Mouse (Mus musculus) heart, postnatal 14 days (tissue): ENCODE measurements around the gene Gstt4. TPM values are rescaled to one million over a fixed set of nuclear protein-coding genes. Genes with fewer than 3 reads are reported as not detected.
A peak's percentile ranks its signal among the peaks of the same experiment; 100 is the strongest.
"Not testable (repeated sequence)": the region's sequence is repeated elsewhere in the genome, so short reads cannot be mapped to it uniquely, and the experiment has no call there.

Experiments used
- DNase-seq, 2 experiments: peaks; one replicate each; pipeline ENCODE4 v3.0.0; 2021 to 2022
- intact Hi-C: fragments of 180-260 bp; cut with DNase I; formaldehyde crosslinking; loops from one replicate; pipeline ENCODE4 v1.15.1; 2025
- long read RNA-seq, 2 experiments: library from polyadenylated mRNA; stranded (forward); transcript quantifications; one replicate each; pipeline ENCODE4 v2.0.0; 2021
- total RNA-seq, 2 experiments: library from RNA; stranded (reverse); gene quantifications; 2 replicates each; pipeline ENCODE4 v1.2.3; 2021

Gstt4 gene
- not detected for total RNA-seq
- long read RNA-seq, experiment 1 = 0 reads
- long read RNA-seq, experiment 2 = 0 reads

DNA sequence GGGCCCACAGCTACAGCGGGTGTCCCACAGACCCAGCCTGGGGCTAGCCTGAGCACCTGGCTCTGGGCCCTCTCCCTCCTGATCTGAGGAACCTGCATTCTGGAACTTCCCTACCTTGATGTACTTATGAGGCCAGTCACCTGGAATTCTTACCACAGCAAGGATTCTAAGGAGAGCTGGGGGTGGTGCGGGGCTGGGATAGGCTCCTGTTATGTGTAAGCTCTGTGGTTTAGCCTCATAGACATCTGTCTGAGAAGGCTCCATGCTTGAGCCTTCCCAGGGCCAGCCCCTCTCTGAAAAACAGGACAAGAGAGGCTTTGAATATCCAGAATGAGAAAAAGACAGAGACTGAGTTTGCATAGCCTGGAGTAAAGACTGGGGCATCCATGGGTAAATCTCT is at the start of gene Gstt4:
Gene Gstt4 (minus strand): TSS at position 101 of the 400 bp plus-strand sequence.
- intact Hi-C loops = no loop called here
- DNase-seq = no peak

DNA sequence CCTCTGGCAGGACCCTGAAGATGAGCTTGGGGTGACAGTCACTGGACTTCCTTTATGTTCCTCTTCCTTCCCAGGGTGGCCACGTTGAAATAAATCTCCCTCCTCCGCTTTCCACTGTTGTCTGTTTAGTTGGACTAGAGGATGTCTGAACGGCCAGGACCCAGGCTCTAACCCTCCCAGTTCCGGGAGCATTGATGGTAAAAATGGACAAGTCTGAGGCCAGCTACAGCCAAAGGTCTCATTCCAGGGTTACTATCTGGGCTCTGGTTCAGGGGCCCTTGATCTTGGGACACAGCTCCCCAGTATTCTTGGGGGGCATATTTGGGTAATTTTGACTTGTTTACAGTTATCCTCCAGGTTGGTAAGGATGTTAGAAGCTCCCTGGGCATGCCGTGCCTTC is 39.2 kb upstream of the Gstt4 start:
- intact Hi-C loops = no loop called here
- no peak for DNase-seq

- DNase-seq = peak; percentile 20 to 44
- intact Hi-C loops = no loop called here
Measured at GRCm38 (mm10) chr10:75860746-75861145, 38.4 kb upstream of the Gstt4 start.

DNA sequence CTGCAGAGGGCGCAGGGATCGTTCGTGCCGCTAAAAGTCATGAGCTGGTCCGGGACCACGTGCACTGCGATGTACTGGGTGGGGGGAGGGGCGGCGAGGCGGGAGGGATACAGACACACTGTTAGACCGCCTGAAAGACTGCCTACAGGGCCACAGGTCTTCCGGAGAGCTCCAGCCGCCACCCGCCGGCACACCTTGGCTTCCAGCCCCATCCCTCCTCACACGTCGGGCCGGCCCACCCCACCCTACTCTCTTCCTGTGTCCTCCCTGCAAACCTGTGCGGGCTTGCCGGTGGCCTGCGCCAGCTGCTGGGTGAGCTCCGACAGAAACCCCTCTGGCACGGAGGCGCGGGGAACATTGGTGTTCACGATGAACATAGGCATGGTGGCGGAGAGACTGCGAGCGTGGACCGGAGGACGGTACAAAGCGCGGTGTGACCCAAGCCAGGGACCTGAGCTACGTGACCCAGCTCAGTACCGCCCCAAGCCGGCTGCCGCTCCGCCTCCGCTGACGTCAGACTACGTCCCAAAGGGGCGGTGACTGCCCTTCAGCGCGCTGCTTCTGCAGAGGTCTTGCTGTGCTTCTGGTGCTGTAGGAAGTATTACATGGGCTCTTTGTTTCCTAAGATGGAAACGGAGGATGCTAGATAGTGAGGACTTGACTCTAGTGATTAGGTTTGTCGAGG is 37.6 kb upstream of the Gstt4 start, which contains the start of gene Mif:
Gene Mif (minus strand): TSS at position 455 of the 685 bp plus-strand sequence.
- intact Hi-C loops = loop anchor here (5.0 kb wide), 1 partner anchor 223 kb away; no protein-coding TSS in a partner anchor
- DNase-seq = peak; percentile 84 to 92

- no peak for DNase-seq
- intact Hi-C loops = loop anchor here (5.0 kb wide), 1 partner anchor 222 kb away; no protein-coding TSS in a partner anchor
Measured at GRCm38 (mm10) chr10:75859107-75859746, 36.9 kb upstream of the Gstt4 start.

- intact Hi-C loops = loop anchor here (5.0 kb wide), 1 partner anchor 220 kb away; no protein-coding TSS in a partner anchor
- no peak for DNase-seq
Measured at GRCm38 (mm10) chr10:75857598-75857997, 35.3 kb upstream of the Gstt4 start.

DNA sequence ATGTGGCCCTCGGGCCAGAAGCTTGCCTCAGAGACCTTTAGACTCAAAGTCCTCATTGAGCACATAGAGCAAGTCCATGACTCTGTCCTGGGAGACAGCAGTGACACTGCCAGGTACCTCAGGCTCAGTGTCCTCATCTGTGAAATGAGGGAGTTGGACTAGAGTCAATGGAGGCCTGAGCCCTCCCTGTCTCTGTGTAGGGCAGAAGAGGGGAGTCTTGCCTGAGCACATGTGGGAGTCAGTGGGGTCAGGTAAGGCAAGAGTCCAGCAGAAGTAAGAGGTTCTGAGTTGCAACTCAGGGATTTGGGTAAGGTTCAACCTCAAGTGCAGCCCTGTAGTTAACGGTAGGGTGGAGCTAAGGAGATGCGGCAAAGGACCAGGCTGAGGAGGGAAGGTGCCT is 34.6 kb upstream of the Gstt4 start:
- intact Hi-C loops = loop anchor here (5.0 kb wide), 1 partner anchor 220 kb away; no protein-coding TSS in a partner anchor
- DNase-seq = no peak

DNA sequence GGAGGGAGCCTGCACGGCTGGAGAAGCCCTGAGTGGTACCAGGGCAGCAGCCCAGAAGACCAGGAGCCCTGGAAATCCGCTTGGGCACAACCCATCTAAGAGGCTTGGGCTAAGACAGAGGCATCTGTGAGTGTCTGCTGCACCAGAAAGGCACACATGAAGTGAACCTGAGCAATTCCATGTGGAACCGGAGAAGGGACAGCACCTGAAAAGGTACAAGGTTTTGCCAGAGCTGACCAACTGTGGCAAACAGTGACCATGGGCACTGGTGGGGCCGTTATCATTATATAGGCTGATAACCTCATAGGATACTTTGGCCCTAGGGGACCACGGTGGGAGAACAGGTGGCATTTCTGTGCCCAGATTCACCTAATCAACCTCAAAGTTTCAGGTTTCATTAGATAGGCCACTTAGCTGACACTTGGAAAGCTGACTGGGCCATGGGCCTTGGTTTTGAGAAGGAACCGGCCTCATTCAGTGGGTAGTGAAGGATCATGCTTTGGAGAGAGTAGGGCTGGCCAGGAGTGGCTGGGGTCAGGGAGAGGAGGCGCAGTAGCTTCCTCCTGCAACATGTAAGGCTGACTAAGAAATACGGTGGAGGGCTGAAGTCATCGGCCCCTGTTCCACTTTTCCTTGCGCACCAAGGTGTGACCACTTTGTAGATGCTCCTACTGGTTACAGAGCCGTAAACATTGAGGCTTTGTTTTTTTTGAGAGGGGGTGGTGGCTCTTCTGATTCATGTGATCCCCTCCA is 34.0 kb upstream of the Gstt4 start:
- intact Hi-C loops = loop anchor here (5.0 kb wide), 1 partner anchor 219 kb away; no protein-coding TSS in a partner anchor
- no peak for DNase-seq

DNA sequence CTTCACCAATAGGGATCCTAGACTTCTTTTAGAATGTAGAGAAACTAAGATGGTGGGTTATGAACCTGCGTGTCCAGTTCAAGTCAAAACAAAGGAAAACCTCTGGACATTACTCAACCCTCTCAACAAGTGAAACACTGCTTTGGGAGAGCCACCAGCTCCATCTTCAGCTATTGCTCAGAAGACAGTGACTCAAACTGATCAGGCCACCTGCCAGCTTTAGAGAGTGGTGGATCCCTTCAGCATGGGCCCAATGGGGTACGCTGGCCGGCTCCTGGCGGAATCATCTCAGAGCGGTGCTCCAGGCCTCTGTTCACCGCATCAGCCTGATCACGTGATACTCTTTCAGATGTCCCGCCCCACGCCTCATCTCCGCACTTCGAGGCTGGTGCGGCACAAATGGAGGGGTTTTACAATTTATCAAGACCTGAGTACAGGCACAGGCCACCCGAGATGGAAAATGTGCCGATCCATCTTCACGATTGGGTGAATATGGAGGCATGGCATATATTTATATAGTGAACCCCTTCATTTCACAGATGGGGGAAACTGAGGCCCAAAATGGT is 33.2 kb upstream of the Gstt4 start:
- intact Hi-C loops = loop anchor here (5.0 kb wide), 1 partner anchor 218 kb away; no protein-coding TSS in a partner anchor
- no peak for DNase-seq

GRCm38 (mm10) chr10:75854791-75855190 is 32.4 kb upstream of the Gstt4 start:
- DNase-seq = no peak
- intact Hi-C loops = loop anchor here (5.0 kb wide), 2 partner anchors 217 to 267 kb away; partner anchors contain the start of gene Ggt5

- intact Hi-C loops = loop anchor here (5.0 kb wide), 1 partner anchor 267 kb away; the partner anchor contains the start of gene Ggt5
- no peak for DNase-seq
Measured at GRCm38 (mm10) chr10:75854096-75854495, 31.8 kb upstream of the Gstt4 start.

- intact Hi-C loops = loop anchor here (1.0 to 5.0 kb wide), 2 partner anchors 109 to 266 kb away; partner anchors contain the start of gene Ggt5
- DNase-seq = peak; percentile 81 to 90
Measured at GRCm38 (mm10) chr10:75853452-75853851, 31.1 kb upstream of the Gstt4 start.

- intact Hi-C loops = loop anchor here (1.0 to 5.0 kb wide), 2 partner anchors 108 to 265 kb away; partner anchors contain the start of gene Ggt5
- DNase-seq = no peak
Measured at GRCm38 (mm10) chr10:75852539-75853125, 30.3 kb upstream of the Gstt4 start.

GRCm38 (mm10) chr10:75851681-75852080 is 29.3 kb upstream of the Gstt4 start:
- intact Hi-C loops = loop anchor here (5.0 kb wide), 1 partner anchor 264 kb away; the partner anchor contains the start of gene Ggt5

GRCm38 (mm10) chr10:75851076-75851475 is 28.7 kb upstream of the Gstt4 start:
- no peak for DNase-seq
- intact Hi-C loops = loop anchor here (5.0 kb wide), 1 partner anchor 264 kb away; the partner anchor contains the start of gene Ggt5

More at GRCm38 (mm10) chr10:75851681-75852080, 29.3 kb upstream of the Gstt4 start:
- no peak for DNase-seq

- intact Hi-C loops = no loop called here
Measured at GRCm38 (mm10) chr10:75848382-75848781, 26.0 kb upstream of the Gstt4 start.

GRCm38 (mm10) chr10:75845306-75845930 is 23.1 kb upstream of the Gstt4 start:
- intact Hi-C loops = no loop called here
- DNase-seq = no peak

More at GRCm38 (mm10) chr10:75848382-75848781, 26.0 kb upstream of the Gstt4 start:
- no peak for DNase-seq

- DNase-seq = no peak
- intact Hi-C loops = no loop called here
Measured at GRCm38 (mm10) chr10:75844800-75845199, 22.5 kb upstream of the Gstt4 start.

- intact Hi-C loops, DNase-seq: not testable (repeated sequence)
Measured at GRCm38 (mm10) chr10:75843898-75844297, 21.6 kb upstream of the Gstt4 start.
